Mouse (Mus musculus) ovary, postnatal 14 days (tissue): ENCODE data around the gene Hnf1b.

Source experiments
- DNase-seq: peaks from one replicate; pipeline ENCODE4 v3.0.0; 2022; ENCODE audit warnings: low spot score

Gene Hnf1b

DNA sequence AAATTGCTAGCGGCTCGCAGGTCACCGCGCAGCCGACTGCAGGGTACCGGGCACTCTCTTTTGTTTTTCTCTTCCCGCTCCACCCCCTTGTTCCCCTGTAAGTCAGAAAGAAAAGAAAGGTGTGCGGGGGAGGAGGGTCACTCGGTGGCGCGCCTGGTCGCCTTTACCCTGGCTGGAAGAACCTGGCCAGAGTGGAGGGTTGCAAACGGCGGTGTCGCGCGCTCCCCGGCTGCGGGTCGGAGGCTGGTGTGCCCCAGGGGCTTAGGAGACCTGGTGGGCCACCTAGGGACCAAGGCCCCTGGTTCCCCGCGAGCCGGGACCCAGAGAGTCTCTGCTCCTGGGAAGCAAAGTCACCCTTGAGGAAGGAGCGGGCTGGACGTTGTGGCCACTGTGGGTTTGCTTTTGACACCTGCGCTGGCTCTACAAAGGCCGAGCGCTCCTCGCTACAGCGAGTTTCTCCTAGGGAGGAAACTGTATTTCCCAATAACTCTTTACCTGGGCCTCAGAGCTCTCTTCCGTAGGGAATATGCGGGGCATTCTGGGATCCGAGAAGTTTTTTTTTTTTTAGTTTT lies 3.4 kb downstream of the Hnf1b start:
- DNase-seq = no peak

GRCm38 (mm10) chr11:83854091-83854490 lies 4.2 kb downstream of the Hnf1b start:
- DNase-seq = no peak

GRCm38 (mm10) chr11:83854707-83855106 lies 4.8 kb downstream of the Hnf1b start:
- DNase-seq = no peak

- DNase-seq = no peak
These were observed 7.4 kb downstream of the Hnf1b start for GRCm38 (mm10) chr11:83857256-83857655.

- DNase-seq = no peak
These were observed 15.4 kb downstream of the Hnf1b start for GRCm38 (mm10) chr11:83865286-83865685.

- DNase-seq = no peak
These were observed 17.7 kb downstream of the Hnf1b start for GRCm38 (mm10) chr11:83867571-83867970.

GRCm38 (mm10) chr11:83869147-83869546 lies 19.3 kb downstream of the Hnf1b start:
- DNase-seq = no peak

GRCm38 (mm10) chr11:83869686-83870085 lies 19.8 kb downstream of the Hnf1b start:
- no peak for DNase-seq

DNA sequence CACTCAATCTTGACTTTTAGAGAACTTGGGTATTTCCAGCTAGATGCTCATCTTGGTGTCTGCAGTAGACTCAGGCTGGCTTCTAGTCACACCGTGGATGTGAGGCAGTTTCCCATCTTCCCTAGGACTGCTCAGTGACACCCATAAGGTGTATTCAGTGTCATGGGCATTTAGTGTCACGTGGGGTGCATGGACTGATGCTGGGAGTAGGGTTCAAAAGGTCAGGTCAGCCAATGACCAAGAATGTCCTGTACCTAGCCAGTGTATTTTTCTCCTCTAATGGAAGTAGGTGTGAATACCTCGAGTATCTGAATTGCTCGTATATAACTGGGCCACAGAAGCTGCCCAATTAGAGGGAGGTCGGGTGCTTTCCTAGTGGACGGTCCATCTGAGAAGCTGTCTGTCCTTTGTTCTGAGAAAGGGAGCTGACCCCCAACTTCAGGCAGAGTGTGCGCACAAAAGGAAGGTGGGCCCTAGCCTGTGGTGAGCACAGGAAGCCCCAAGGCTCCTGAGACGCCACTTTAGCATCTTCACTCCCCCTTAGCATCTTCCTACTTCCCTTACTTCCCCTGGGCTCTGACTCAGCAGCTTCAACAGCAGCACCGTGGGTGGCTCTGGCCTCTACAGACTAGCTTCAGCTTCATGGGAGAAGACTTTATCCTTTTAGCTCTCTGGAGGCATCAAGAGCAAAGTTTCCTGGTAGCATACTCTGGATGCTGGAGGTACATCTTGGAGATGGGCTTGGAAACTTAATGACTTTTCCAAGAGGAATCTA lies 22.1 kb downstream of the Hnf1b start:
- DNase-seq = no peak

- DNase-seq = no peak
These were observed 23.6 kb downstream of the Hnf1b start for GRCm38 (mm10) chr11:83873509-83873908.

- DNase-seq = no peak
These were observed 26.8 kb downstream of the Hnf1b start for GRCm38 (mm10) chr11:83876630-83877029.

- DNase-seq = no peak
These were observed 27.9 kb downstream of the Hnf1b start for GRCm38 (mm10) chr11:83877765-83878164.

DNA sequence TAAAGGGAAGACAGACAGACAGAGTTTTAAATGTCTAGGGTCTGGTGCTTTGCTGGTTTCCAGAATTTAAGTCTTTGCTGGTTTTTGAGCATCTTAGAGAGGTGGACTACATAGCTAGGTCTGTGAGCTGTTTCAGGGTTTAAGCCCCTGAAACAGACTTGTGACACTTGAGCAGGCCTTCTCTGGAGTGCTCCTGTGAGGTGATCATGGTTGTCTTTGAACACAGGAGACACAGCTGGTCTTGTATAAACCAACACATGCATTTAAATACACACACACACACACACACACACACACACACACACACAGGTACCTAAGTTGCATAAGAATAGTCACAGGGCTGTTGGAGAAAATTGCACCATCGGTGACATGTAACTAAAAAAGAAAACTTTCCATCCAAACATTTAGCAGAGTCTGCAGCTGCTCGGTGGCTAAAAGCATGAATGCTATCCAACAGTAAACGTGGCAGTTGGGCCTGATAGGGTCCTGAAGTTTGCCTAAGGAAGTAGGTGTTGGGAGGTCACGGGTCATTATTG lies 28.6 kb downstream of the Hnf1b start:
- DNase-seq = no peak

GRCm38 (mm10) chr11:83879130-83879529 lies 29.3 kb downstream of the Hnf1b start:
- DNase-seq = no peak

- no peak for DNase-seq
These were observed 31.6 kb downstream of the Hnf1b start for GRCm38 (mm10) chr11:83881438-83881837.

GRCm38 (mm10) chr11:83882552-83882951 lies 32.7 kb downstream of the Hnf1b start:
- no peak for DNase-seq

DNA sequence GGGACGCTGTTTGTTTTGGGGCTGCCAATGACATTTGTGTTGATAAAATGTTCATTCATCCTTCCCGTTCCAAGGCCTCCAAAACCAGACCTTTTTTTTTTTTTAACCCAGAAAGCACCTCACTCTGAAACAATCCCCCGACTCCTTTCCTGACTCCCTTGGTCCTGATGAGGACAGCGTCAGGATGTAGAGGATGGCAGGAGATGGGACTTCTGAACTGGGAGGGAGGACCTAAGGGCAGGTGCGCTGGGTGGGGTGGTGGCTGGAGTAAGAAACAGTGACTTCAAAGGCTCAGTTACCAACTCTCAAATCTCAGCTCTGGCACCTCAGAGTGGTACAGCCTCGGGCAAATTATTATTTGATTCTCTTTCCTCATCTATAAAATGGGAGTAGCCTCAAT lies 33.2 kb downstream of the Hnf1b start:
- DNase-seq = no peak

DNA sequence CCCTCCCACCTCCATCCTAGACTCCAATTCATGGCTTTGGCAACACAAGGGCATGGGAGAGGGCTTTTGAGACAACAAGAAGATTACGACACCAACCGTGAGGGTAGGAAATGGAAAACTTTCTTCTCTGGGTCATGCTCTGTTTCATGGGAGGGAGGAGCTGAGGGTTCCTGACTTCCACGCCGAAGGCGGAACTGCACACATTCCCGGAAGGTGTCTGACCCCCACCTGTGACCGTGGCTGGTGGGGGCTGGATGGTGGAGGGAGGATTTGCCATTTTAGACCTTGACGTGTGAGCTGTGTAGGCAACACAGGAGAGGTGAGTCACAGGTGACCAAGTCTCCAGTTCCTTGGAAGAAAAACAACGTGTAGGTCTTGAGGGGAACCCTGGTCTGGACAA lies 33.9 kb downstream of the Hnf1b start:
- no peak for DNase-seq

- DNase-seq = no peak
These were observed 35.3 kb downstream of the Hnf1b start for GRCm38 (mm10) chr11:83885175-83885574.

- no peak for DNase-seq
These were observed 36.9 kb downstream of the Hnf1b start for GRCm38 (mm10) chr11:83886746-83887145.

DNA sequence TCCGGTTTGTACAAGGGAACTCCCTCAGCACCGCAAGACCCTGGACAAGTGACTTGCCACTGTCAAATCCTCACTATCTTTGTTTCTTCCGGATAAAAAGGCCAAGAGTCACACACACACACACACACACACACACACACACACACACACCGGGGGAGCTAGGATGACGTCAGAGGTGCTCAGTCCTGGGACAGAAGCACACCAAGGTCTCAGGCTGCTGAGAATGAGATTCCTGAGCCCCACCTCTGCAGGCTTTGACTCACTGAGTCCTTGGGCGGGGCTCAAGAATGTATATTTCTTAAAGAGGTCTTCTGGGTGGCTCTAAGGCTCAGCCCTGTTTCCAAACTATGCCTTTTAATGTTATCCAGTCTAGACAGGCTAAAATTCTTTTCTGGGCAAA lies 41.5 kb downstream of the Hnf1b start:
- no peak for DNase-seq

GRCm38 (mm10) chr11:83893325-83893724 lies 43.5 kb downstream of the Hnf1b start:
- DNase-seq = no peak
